Mouse (Mus musculus) MEL (cell line): ENCODE results near the gene Trim14. TPM values are rescaled to one million over a fixed set of nuclear protein-coding genes. Genes with fewer than 3 reads are reported as not detected.

Source experiments
- DNase-seq: peaks from one replicate; pipeline ENCODE4 v3.0.0; 2011; ENCODE audit warnings: low read depth, low spot score
- H3K27ac ChIP-seq: 2 replicates; pipeline ENCODE4 v1.5.1; 2012; ENCODE audit warnings: low read depth, mild to moderate bottlenecking, control low read depth, low read length, moderate library complexity; ENCODE audit not compliant: control insufficient read depth
- H3K27me3 ChIP-seq, 2 experiments: fragments of 150-350 bp in 1 of 2; sonication (generic) in 1 of 2; 2 replicates each; pipeline ENCODE4 v1.6.1; 2012; ENCODE audit warnings: low read length in 2 of 2, mild to moderate bottlenecking in 2 of 2, improper control_type of control experiment in 1 of 2, moderate library complexity in 1 of 2; ENCODE audit not compliant: insufficient read depth in 2 of 2, control insufficient read depth in 1 of 2
- H3K36me3 ChIP-seq, 2 experiments: 2 replicates each; pipeline ENCODE4 v1.6.1; 2012 to 2014; ENCODE audit warnings: low read length in 2 of 2, improper control_type of control experiment in 1 of 2, inconsistent platforms in 1 of 2, mild to moderate bottlenecking in 1 of 2; ENCODE audit not compliant: insufficient read depth in 2 of 2, control insufficient read depth in 1 of 2
- H3K4me1 ChIP-seq, 2 experiments: fragments of 150-350 bp in 1 of 2; sonication (generic) in 1 of 2; 2 replicates each; pipeline ENCODE4 v1.6.1; 2012; ENCODE audit warnings: low read length in 2 of 2, improper control_type of control experiment in 1 of 2, mild to moderate bottlenecking in 1 of 2; ENCODE audit not compliant: insufficient read depth in 2 of 2, control insufficient read depth in 1 of 2
- H3K4me3 ChIP-seq, 2 experiments: fragments of 150-350 bp in 1 of 2; sonication (generic) in 1 of 2; 2 replicates each; pipeline ENCODE4 v1.5.1; 2012; ENCODE audit warnings: low read depth in 2 of 2, low read length in 2 of 2, mild to moderate bottlenecking in 2 of 2, moderate library complexity in 2 of 2, control low read depth in 1 of 2, improper control_type of control experiment in 1 of 2; ENCODE audit not compliant: control insufficient read depth in 1 of 2, insufficient read depth in 1 of 2
- H3K79me2 ChIP-seq: 2 replicates; pipeline ENCODE4 v1.6.1; 2012; ENCODE audit warnings: mild to moderate bottlenecking, low read length, moderate library complexity; ENCODE audit not compliant: control insufficient read depth, poor library complexity, insufficient read depth
- H3K9ac ChIP-seq: 2 replicates; pipeline ENCODE4 v1.6.1; 2012; ENCODE audit warnings: low read depth, mild to moderate bottlenecking, control low read depth, low read length, moderate library complexity; ENCODE audit not compliant: control insufficient read depth, poor library complexity, severe bottlenecking
- H3K9me3 ChIP-seq: fragments of 150-350 bp; sonication (generic); replicated peaks from 2 replicates; pipeline ENCODE4 v1.6.1; 2012; ENCODE audit warnings: mild to moderate bottlenecking, low read length, improper control_type of control experiment, moderate library complexity; ENCODE audit not compliant: insufficient read depth
- CHD1 ChIP-seq: IDR thresholded peaks from 2 replicates; pipeline ENCODE4 v1.6.1; 2012; ENCODE audit warnings: low read depth, mild to moderate bottlenecking, inconsistent platforms, low read length, improper control_type of control experiment
- CHD2 ChIP-seq: IDR thresholded peaks from 2 replicates; pipeline ENCODE4 v1.6.1; 2011; ENCODE audit warnings: low read length, improper control_type of control experiment
- E2F4 ChIP-seq: IDR thresholded peaks from 2 replicates; pipeline ENCODE4 v1.6.1; 2011; ENCODE audit warnings: low read depth, low read length, improper control_type of control experiment, borderline replicate concordance
- ELF1 ChIP-seq: IDR thresholded peaks from 2 replicates; pipeline ENCODE4 v1.6.1; 2014; ENCODE audit warnings: low read depth, mild to moderate bottlenecking, inconsistent platforms, low read length, improper control_type of control experiment, moderate library complexity
- EP300 ChIP-seq, 2 experiments: IDR thresholded peaks; 2 replicates each; pipeline ENCODE4 v1.6.1; 2011; ENCODE audit warnings: improper control_type of control experiment in 2 of 2, low read length in 2 of 2, low read depth in 1 of 2, mild to moderate bottlenecking in 1 of 2
- ETS1 ChIP-seq: IDR thresholded peaks from 2 replicates; pipeline ENCODE4 v1.6.1; 2012; ENCODE audit warnings: low read depth, mild to moderate bottlenecking, inconsistent platforms, low read length, improper control_type of control experiment, moderate library complexity
- GABPA ChIP-seq: IDR thresholded peaks from 2 replicates; pipeline ENCODE4 v1.6.1; 2012; ENCODE audit warnings: low read depth, mild to moderate bottlenecking, inconsistent platforms, low read length, improper control_type of control experiment, moderate library complexity
- GATA1 ChIP-seq: IDR thresholded peaks from 2 replicates; pipeline ENCODE4 v1.6.1; 2011; ENCODE audit warnings: low read depth, low read length, improper control_type of control experiment
- KAT2A ChIP-seq: conservative IDR thresholded peaks from 2 replicates; pipeline ENCODE4 v1.6.1; 2012; ENCODE audit warnings: low read depth, low read length, improper control_type of control experiment, inconsistent platforms
- MAZ ChIP-seq: IDR thresholded peaks from 2 replicates; pipeline ENCODE4 v1.6.1; 2012; ENCODE audit warnings: low read depth, mild to moderate bottlenecking, inconsistent platforms, low read length, improper control_type of control experiment
- MYC ChIP-seq: IDR thresholded peaks from 2 replicates; pipeline ENCODE4 v1.6.1; 2011; ENCODE audit warnings: low read depth, mild to moderate bottlenecking, low read length, improper control_type of control experiment, moderate library complexity
- NRF1 ChIP-seq: IDR thresholded peaks from 2 replicates; pipeline ENCODE4 v1.6.1; 2014; ENCODE audit warnings: low read depth, mild to moderate bottlenecking, inconsistent platforms, low read length, improper control_type of control experiment, moderate library complexity; ENCODE audit not compliant: poor library complexity, insufficient read depth, severe bottlenecking
- RCOR1 ChIP-seq: IDR thresholded peaks from 2 replicates; pipeline ENCODE4 v1.6.1; 2012; ENCODE audit warnings: low read depth, mild to moderate bottlenecking, inconsistent platforms, low read length, improper control_type of control experiment
- SIN3A ChIP-seq: IDR thresholded peaks from 2 replicates; pipeline ENCODE4 v1.6.1; 2012; ENCODE audit warnings: low read length, improper control_type of control experiment, inconsistent platforms
- TCF12 ChIP-seq: IDR thresholded peaks from 2 replicates; pipeline ENCODE4 v1.6.1; 2014; ENCODE audit warnings: low read depth, mild to moderate bottlenecking, inconsistent platforms, low read length, improper control_type of control experiment, moderate library complexity
- USF2 ChIP-seq, 2 experiments: IDR thresholded peaks; 2 replicates each; pipeline ENCODE4 v1.6.1; 2011 to 2012; ENCODE audit warnings: improper control_type of control experiment in 2 of 2, low read length in 2 of 2, borderline replicate concordance in 1 of 2, inconsistent platforms in 1 of 2, low read depth in 1 of 2, mild to moderate bottlenecking in 1 of 2; ENCODE audit not compliant: insufficient read depth in 1 of 2
- ZC3H11A ChIP-seq: IDR thresholded peaks from 2 replicates; pipeline ENCODE4 v1.6.1; 2012; ENCODE audit warnings: low read depth, mild to moderate bottlenecking, inconsistent platforms, low read length, improper control_type of control experiment
- ZMIZ1 ChIP-seq: IDR thresholded peaks from 2 replicates; pipeline ENCODE4 v1.6.1; 2012; ENCODE audit warnings: low read depth, mild to moderate bottlenecking, inconsistent platforms, low read length, improper control_type of control experiment, moderate library complexity
- ZNF384 ChIP-seq: IDR thresholded peaks from 2 replicates; pipeline ENCODE4 v1.6.1; 2012; ENCODE audit warnings: low read depth, mild to moderate bottlenecking, inconsistent platforms, low read length, improper control_type of control experiment
- polyA plus RNA-seq, 2 experiments: library from polyadenylated mRNA; stranded (reverse) in 1 of 2; unstranded in 1 of 2; fragments of >175 nt in 1 of 2; fragments of >200 nt in 1 of 2; gene quantifications; 2 replicates each; pipeline versions ENCODE4 v1.2.1 to v1.2.4; 2012; ENCODE audit warnings: low replicate concordance in 2 of 2, low read depth in 1 of 2; ENCODE audit not compliant: insufficient read length in 2 of 2, insufficient read depth in 1 of 2, missing spikeins in 1 of 2
- total RNA-seq: library from RNA; depleted of rRNA; stranded (reverse); fragments of 300-350 nt; gene quantifications from 2 replicates; pipeline ENCODE4 v1.2.3, GENCODE M21; 2012

The Trim14 gene
- total and polyA plus RNA-seq, 3 experiments = 1.1 to 5.1 TPM; not detected in 1

DNA sequence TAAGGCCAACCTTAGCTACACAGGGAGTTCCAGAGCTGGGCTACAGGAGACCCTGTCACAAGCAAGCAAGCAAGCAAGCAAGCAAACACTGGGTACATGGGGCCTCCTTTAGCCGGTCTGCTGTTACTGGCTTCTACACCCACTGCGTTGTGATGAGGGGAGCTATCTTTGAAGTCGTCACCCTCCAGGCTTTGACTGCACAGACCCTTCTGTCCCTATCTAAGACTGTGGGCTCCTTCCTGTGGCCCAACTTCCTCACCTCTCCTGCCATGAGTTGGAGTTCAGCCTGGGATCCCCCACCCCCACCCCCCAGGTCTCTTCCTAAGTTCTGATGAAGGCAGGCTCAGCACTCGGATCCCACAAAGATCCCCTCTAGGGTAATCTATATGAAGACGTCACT lies 26.1 kb upstream of the Trim14 start (continued):
- TF ChIP-seq MAZ (no peak), CHD1 (no peak), SIN3A (no peak), KAT2A (no peak), GATA1 (peak; percentile 38; the same call in 1 of the 2 replicates), ZNF384 (no peak)

DNA sequence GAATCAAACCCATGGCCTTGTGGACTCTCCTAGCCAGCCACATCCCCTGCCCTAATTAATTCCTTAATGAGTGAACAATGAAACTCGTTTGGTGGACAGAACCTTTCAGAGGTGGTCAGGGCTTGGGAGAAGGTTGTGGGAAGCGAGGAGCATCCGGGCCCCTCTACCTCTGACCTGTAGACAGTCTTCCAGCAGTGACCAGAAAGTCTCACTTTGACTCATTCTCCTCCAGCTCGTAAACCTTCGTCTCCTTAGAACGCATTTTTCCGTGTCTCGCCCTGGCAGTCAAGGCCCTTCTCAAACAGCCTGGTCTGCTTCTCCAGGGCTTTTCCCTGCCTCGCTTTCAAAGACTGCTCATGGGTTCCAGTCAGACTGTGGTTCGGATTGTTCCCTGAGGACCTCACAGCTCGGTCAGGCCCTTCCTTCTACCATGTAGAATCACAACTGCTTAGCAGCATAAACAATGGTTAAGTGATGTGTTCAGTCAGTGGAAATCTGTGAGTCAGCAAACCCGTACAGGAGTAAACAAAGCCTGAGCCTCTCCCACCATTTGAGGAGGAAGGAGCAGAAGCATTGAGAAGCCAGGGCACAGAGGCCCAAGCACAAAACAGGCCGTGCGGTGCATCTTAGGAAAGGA lies 24.2 kb upstream of the Trim14 start:
- no peak overlapping the region for H3K4me3 ChIP-seq
- H3K4me1 ChIP-seq = peaks cover 23 to 52% of the 10 kb centered on the region in 2 experiments
- no peak overlapping the region for H3K9ac ChIP-seq
- TF ChIP-seq NRF1 (no peak), SIN3A (no peak), MAZ (no peak), USF2 (IDR thresholded peaks at IDR 0.05; ENCODE audit: borderline replicate concordance in 1 of 2, insufficient read depth in 1 of 2, low read depth in 1 of 2, low read length in 2 of 2) (no peak), E2F4 (no peak), ELF1 (no peak), TCF12 (no peak), EP300 (IDR thresholded peaks at IDR 0.05; ENCODE audit: low read depth in 1 of 2, low read length in 2 of 2) (no peak), ZC3H11A (no peak), CHD2 (no peak), RCOR1 (no peak), GABPA (no peak), ZMIZ1 (no peak), MYC (no peak), ETS1 (no peak)
- TF ChIP-seq, all 39 proteins: peak for 0
- no peak for DNase-seq
- H3K27me3 ChIP-seq = no peaks in the 10 kb centered on the region
- no peak overlapping the region for H3K27ac ChIP-seq
- H3K79me2 ChIP-seq = no peaks in the 10 kb centered on the region
- H3K36me3 ChIP-seq = peaks cover 0 to 29% of the 10 kb centered on the region in 2 experiments; a peak in 2 of 4 replicates
- no peaks in the 10 kb centered on the region for H3K9me3 ChIP-seq
